Mouse (Mus musculus) bone marrow, adult 2 months (tissue): Measurements from ENCODE around the gene Alox5ap.

Experiments
- CTCF ChIP-seq: fragments of 200-500 bp; IDR thresholded peaks from 2 replicates; pipeline ENCODE4 v1.5.1; 2011; ENCODE audit warnings: low read length, control low read depth; ENCODE audit not compliant: control insufficient read depth, insufficient read depth
- POLR2A ChIP-seq: fragments of 200-500 bp; IDR thresholded peaks from 2 replicates; pipeline ENCODE4 v1.6.1; 2011; ENCODE audit warnings: low read depth, mild to moderate bottlenecking, control low read depth, low read length, borderline replicate concordance; ENCODE audit not compliant: control insufficient read depth

DNA sequence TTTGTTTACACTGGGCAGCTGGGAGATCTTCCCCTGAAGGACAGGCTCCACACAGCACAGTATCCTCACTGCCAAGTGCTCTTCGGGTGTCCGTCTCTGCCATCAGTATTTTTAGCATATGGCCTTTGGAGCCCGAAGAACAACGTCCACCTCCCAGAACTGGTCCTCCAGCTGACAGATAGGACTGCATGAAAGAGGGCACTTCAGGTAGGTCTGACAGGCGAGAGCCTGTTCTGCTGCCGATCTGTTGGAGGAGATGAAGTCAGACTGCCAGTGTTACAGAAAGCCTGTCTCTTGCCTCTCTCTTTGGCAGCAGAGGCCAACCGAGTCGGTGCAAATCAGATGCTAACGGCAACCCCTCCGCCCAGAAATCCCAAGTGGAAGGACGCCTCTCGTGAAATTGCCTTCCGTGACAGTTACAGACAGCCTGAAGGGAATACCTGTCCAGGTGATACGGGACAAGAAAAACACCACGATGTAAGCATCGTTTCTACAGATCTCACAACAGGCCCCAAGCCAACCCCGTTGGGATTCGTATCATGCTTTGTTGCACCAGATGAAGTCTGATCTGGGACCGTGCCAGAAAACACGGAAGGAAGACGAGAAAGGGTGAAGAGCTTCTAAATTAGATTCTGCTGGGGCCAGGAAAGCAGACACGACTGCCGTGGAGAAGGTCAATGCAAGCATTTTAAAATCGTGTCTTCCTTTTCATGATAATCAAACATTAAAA is 27.2 kb upstream of the Alox5ap start:
- TF ChIP-seq POLR2A (no peak), CTCF (no peak)
